Mouse (Mus musculus) mesoderm, embryonic 11.5 days (tissue): Measurements from ENCODE around the gene Lamtor5.

Experiments used
- DNase-seq: peaks from one replicate; pipeline ENCODE4 v3.0.0-alpha.2; 2012; ENCODE audit warnings: low read depth, low spot score

The Lamtor5 gene

DNA sequence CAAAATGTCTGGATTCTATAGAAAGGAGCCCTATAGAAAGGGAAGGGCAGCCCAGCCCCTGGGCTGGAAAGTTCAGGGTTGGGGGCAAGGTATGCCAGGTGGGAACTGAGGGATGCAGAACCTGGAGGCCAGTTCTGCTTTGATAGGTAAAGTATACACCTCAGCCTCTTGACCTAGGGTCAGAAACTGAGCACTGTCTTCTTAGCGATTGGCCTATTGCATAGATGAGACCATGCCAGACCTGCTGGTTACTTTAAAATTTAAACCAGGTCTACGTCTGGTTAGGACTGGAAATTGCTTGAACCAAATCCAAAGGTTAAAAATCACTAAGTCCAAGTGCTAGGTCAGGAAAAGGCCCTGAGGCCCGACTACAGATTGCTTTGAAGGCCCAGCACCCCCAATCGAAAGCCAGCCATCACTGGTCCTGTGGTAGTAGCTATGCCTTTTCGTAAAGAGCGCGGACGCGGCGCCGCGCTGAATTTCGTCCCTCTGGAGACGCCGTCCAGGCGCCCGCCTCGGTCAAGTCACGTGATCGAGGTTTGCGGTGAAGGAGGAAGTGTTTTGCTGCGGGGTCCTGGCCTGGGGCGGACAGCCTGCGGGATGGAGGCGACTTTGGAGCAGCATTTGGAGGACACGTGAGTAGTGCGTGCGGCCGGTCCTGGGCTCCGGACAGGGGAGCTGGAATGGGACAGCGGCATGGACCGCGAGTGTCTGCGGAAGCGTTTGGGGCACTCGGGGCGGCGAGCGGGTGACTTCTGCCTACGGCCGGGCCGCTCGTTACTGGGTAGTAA, at the start of gene Lamtor5:
TSS of gene Lamtor5 (plus strand) at position 380 of the 791 bp plus-strand sequence.
- peak; percentile 91 for DNase-seq

DNA sequence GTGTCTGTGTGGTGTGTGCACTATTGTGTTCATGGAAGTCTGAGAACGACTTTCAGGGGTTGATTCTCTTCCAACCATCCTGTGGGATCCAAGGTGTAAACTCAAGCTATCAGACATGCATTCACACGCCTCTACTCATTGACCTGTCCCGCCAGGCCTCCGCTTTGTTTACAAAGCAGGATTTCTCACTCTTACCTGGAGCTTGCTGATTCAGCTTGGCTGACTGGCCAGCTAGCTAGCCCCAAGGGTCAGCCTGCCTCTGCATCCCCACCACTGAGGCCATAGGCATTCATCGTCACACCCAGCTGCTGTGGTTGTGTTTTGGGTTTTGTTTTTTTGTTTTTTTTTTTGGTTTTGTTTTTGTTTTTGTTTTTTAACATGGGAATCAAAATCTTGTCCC, 49.4 kb upstream of the Lamtor5 start:
- DNase-seq = no peak

GRCm38 (mm10) chr3:107229822-107230221, 48.8 kb upstream of the Lamtor5 start:
- DNase-seq = no peak

DNA sequence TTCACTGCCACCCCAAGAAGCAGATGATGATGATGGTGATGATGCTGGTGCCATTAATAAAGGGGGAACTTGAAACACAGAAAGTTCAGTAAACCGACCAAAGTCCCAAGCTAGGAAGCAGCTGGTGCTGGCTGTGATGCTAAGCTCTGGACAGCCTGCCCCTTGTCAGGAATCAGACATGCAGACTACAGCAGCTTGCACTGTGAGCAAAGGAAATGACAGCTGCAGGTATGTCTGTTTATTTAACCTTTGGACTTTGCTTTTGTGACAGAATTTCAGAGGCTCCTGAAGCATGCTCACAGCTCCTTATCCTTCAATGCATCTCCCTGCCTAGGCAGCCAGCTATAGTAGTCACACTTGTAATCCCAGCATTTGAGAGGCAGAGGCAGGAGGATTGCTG, 48.1 kb upstream of the Lamtor5 start, which contains the start of gene A630076J17Rik:
TSS of gene A630076J17Rik (plus strand) at position 88 of the 400 bp plus-strand sequence.
- DNase-seq = no peak

DNA sequence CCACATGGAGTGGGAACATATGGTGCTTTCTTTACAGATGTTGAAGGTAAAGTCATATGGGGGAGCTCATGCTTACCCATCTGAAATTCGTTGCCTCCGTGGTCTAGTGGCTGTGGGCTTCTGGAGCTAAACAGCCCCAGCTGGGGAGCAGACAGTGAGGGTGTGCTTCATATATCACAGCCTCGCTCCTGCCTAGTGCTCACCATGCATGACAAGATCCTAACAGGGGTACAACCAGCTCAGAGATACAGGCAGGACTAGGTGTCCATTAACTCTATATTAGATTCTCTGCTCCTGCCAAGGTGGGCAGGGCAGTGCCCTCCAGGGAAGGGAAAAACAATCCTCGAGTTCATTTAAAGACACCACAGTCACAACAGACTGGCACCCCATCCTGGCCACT, 47.5 kb upstream of the Lamtor5 start:
- no peak for DNase-seq

- DNase-seq = peak; percentile 86
Observed at GRCm38 (mm10) chr3:107233351-107233813, 45.3 kb upstream of the Lamtor5 start.

DNA sequence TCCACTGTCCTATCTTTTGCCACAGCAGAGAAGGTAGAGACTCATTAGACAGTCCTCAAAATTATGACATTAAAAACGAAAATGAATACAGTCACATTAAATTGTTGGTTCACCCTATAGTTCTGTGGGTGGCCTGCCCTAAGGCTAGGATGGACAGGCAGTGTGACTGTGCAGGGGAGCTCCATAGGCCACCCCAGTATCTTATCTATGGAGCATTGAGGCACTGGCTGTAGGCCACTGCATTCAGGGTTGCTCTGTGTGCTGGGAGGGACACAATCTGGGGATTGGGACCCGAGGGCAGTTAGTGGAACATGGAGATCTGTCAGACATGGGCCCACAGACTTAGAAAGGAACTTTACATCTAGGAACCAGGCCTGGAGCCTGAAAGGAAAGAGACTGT, 44.7 kb upstream of the Lamtor5 start:
- DNase-seq = no peak

DNA sequence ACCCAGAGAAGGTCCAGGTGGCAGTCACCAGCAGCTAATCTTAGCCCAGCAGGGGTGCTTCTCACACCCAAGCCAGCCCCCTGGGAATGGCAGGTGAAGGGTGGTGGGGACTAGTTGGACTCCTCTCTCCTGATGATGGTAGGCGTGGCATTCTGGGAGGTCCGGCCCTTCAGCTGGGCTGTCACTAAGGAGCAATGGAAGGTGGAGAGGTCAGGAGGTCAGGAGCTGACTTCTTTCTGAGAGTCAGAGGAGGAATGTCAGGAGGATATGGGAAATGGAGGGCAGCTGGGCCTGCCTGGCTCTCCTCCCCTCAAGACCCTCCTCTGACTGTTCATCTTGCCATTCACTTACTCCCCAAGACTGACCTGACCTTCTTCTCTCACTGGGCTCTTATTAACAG, 40.6 kb upstream of the Lamtor5 start:
- no peak for DNase-seq

DNA sequence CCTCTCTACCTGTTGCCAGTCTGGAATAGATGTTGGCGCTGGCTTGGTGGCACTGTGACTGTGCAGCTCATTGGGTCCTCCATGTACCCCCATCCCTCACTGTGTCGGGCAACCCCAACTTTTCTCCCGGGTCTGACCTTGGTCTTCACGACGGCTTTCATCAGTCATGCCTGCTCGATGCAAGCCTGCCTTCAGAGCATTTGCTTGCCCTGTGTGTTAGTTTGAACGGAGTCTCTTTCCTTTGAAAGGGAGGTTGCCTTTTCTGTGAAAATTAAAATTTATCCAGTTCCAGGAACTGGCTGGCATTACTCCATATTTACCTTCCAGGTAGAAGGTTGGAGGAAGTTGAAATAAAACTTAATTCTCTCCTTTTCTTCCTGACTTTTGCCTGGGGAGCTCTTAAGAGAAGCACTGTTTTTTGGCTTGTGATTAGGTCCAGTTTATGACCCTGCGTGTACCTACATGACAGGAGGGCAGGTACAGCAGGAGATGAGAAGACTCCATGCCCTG, 40.1 kb upstream of the Lamtor5 start:
- no peak for DNase-seq

DNA sequence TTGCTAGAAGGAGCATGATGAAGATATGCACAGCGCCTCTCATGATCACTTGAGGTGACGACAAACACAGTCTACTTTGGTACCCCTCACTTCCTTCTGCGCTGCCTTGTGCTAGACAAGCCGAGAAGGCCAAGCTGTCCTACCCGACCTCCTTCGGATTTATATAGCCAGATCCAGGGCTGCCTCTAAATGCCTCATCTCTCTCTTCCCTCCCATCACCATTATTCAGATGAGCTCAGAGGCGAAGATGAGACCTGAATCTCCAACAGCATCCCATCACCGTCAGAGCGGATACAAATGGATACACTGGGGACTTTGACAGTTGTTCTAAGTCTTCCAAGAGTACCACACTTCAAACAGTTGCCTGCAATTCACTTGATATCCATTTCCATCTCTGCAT, 39.1 kb upstream of the Lamtor5 start, which contains the start of gene Prok1:
TSS of gene Prok1 (minus strand) at position 101 of the 400 bp plus-strand sequence.
- DNase-seq = no peak

DNA sequence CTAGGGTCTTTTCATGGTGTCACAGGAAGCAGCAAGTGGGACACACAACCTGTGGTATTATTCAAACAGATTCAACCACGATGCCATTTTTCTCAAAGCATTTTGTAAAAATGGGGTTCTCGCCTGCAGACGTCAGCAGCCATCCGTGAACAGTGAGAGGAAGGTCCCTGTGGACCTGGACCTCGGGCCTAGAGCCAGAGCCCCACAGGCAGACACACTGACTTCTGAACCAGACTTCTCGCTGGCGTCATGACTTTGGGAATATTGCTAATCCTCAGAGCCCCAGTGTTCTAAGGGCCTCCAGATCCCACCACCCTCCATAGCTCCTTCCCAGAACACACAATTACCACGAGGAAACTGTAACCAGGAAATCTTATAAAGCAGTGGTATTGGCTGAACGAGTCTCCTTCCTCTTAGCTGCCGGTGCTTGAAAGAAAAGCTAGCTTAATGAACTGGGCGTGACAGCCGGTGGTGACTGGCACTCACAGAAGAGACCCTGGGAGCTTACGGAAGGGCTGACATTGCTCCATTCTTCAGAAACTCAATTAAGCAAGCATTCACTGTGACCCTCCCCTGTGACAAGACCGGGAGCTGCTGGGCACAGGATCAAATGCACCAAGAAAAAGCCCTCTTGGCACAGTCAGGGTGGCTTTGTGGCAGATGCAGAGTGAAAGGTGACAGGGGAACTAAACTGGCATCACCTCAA, 37.1 kb upstream of the Lamtor5 start:
- DNase-seq = no peak

DNA sequence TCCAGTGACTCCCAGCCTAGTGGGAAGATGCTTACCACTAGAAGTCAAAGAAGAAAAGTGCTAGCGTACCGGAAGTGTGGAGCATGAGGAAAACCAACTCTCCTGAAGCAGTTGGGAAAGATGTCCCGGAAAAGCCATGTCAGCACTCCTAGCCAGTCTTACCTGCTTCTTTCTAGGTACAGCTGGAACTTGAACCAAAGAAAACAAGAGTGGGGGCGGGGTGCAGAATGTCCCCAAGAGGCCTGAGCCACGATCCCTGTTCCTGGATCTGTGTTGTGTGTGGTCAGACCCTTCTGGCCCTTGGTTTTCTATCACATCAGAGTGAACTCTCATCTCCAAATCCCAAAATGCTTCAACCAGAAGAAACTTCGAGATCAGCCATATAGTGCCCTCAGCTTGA, 31.8 kb upstream of the Lamtor5 start:
- DNase-seq = no peak

DNA sequence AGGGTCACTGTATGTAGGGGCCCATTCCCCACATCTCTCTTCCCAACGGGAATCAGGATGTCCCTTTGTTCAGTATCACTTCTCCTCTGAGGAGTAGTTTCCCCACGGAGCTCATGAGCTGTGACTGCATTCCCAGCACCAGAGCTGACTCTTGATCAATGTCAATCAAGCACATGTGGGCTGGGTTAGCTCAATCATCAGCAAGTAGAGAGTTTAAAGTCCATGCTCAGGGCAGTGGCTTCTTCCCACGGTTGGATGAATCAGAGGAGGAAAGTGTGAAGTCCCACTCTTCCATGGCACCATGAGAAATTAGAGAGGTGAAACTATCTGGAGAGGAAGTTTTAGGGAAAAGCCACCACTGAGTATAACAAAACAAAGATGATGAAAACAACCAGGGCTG, 29.6 kb upstream of the Lamtor5 start:
- DNase-seq = no peak

GRCm38 (mm10) chr3:107250320-107250719, 28.3 kb upstream of the Lamtor5 start:
- DNase-seq = no peak

- DNase-seq = no peak
Observed at GRCm38 (mm10) chr3:107252035-107252434, 26.6 kb upstream of the Lamtor5 start.

GRCm38 (mm10) chr3:107253925-107254324, 24.7 kb upstream of the Lamtor5 start:
- DNase-seq = no peak

DNA sequence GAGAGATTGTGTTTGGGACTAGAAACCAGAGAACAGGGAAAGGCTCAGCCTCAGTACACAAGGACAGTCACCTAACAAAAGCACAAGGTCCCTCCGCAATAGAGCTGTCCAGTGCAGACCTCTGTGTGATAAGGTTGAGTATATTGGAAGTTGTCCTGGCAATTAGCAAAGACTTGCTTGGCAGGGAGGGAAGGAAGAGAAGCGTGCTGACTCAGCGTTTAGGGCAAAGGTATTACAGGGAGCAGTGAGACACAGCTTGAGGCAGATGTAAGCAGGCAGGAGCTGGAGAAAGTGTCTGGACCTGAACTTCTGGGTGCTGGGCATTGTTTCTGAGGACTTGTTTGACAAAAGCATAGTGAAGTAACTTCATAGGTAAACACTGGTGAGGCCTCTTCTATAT, 22.7 kb upstream of the Lamtor5 start:
- no peak for DNase-seq

GRCm38 (mm10) chr3:107256724-107257123, 21.9 kb upstream of the Lamtor5 start:
- DNase-seq = peak; percentile 34

- no peak for DNase-seq
Observed at GRCm38 (mm10) chr3:107257924-107258323, 20.7 kb upstream of the Lamtor5 start.

- DNase-seq = peak; percentile 21
Observed at GRCm38 (mm10) chr3:107260956-107261850, 17.5 kb upstream of the Lamtor5 start.

GRCm38 (mm10) chr3:107261851-107262165, 16.9 kb upstream of the Lamtor5 start:
- peak; percentile 34 for DNase-seq
